Mouse (Mus musculus) kidney, postnatal 0 days (tissue): ENCODE results near the gene Sord. TPM values are rescaled to one million over a fixed set of nuclear protein-coding genes. Genes with fewer than 3 reads are reported as not detected.

ENCODE experiments used
- ATAC-seq: fragments of 200-750 bp; cut with Nextera tagmentation; replicated peaks from 2 replicates; pipeline ENCODE4 v1.8.0; 2017; ENCODE audit warnings: low read depth, moderate number of reproducible peaks, moderate TSS enrichment, moderate library complexity; ENCODE audit not compliant: low FRiP score
- DNase-seq: peaks from one replicate; pipeline ENCODE4 v3.0.0-alpha.2; 2016; ENCODE audit warnings: low spot score
- H3K27ac ChIP-seq: fragments of 300-500 bp; sonication (generic); 2 replicates; pipeline ENCODE4 v1.5.1; 2014; ENCODE audit warnings: mild to moderate bottlenecking
- H3K27me3 ChIP-seq: fragments of 300-500 bp; sonication (generic); 2 replicates; pipeline ENCODE4 v1.6.1; 2014; ENCODE audit warnings: low read length, mixed read lengths; ENCODE audit not compliant: insufficient read depth
- H3K36me3 ChIP-seq: fragments of 300-500 bp; sonication (generic); 2 replicates; pipeline ENCODE4 v1.6.1; 2014; ENCODE audit warnings: low read length, mixed read lengths; ENCODE audit not compliant: insufficient read depth
- H3K4me1 ChIP-seq: fragments of 300-500 bp; sonication (generic); replicated peaks from 2 replicates; pipeline ENCODE4 v1.6.1; 2014; ENCODE audit warnings: antibody characterized with exemption, low read length, mixed read lengths; ENCODE audit not compliant: insufficient read depth
- H3K4me2 ChIP-seq: fragments of 300-500 bp; sonication (generic); 2 replicates; pipeline ENCODE4 v1.6.1; 2014; ENCODE audit warnings: mild to moderate bottlenecking, low read length, moderate library complexity, mixed read lengths
- H3K4me3 ChIP-seq: fragments of 300-500 bp; sonication (generic); replicated peaks from 2 replicates; pipeline ENCODE4 v1.5.1; 2014; ENCODE audit warnings: low read depth, low read length
- H3K9ac ChIP-seq: fragments of 300-500 bp; sonication (generic); 2 replicates; pipeline ENCODE4 v1.6.1; 2014; ENCODE audit warnings: low read depth, low read length
- H3K9me3 ChIP-seq: fragments of 300-500 bp; sonication (generic); replicated peaks from 2 replicates; pipeline ENCODE4 v1.6.1; 2016; ENCODE audit warnings: low read length, inconsistent platforms, mixed read lengths
- CTCF ChIP-seq: IDR thresholded peaks from 2 replicates; pipeline ENCODE4 v1.5.1; 2016; ENCODE audit warnings: antibody characterized with exemption, low read depth, mild to moderate bottlenecking, moderate library complexity
- WGBS: fragments of 180-500 bp; shearing (Covaris S2); extraction: QIAGEN DNeasy Blood & Tissue Kit; methylation state at CpG from one replicate; pipeline ENCODE4 v1.1.7; 2014; 5-methylcytosine and 5-hydroxymethylcytosine counted together
- polyA plus RNA-seq: library from polyadenylated mRNA; unstranded; fragments of >200 nt; fragmentation: Nextera tagmentation; extraction: Ambion mirVana; gene quantifications from 2 replicates; pipeline ENCODE4 v1.2.1, GENCODE M21; 2015

Sord gene
- polyA plus RNA-seq, 1 experiment from 2014 or later: 127 TPM

- DNase-seq (no peak), ATAC-seq (no peak)
- TF ChIP-seq CTCF: no peak
- Histone ChIP-seq H3K27ac (no peak overlapping the region), H3K27me3 (peaks cover 25% of the 10 kb centered on the region), H3K36me3 (no peaks in the 10 kb centered on the region), H3K4me1 (no peaks in the 10 kb centered on the region; the same call in 1 of the 2 replicates), H3K9me3 (no peaks in the 10 kb centered on the region), H3K9ac (no peak overlapping the region), H3K4me3 (no peak overlapping the region), H3K4me2 (no peak overlapping the region)
- 59% methylated on average over 2 of the region's 2 CpGs for WGBS
Measured at GRCm38 (mm10) chr2:122311561-122311960, 77.0 kb downstream of the Sord start.

DNA sequence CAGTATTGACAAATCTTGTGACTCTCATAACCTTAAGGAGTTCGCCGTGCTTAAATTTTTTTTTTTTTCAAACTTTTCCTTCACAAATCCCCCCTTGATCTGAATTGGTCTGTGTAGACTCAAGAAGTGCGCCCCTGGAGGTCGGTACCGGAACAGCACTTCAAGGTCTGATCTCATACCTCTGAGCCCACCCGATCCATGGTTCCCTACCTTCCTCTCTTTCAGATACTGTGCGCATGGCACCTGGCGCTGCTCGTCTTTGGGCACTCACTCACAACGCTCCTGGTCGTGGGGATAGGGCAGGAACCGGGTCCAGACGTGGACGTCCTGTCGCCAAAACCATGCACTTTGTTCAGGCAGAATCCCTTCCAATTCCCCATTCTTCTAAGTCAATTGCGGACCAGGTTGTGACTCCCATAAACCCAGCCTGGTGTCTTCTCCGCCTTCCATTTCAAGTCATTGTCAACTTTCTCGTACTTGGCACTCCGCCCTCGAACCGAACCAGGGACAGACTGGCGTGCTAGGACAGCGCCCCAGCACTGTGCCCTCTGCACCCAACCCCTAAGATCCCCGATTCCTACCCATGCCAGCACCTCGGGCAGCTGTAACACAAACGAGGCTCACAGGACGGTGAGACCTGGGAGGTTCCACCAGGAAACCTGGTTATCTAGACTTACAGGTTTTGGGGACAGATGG, 78.3 kb downstream of the Sord start:
- Histone ChIP-seq H3K4me1 (no peaks in the 10 kb centered on the region; the same call in 1 of the 2 replicates), H3K27ac (no peak overlapping the region), H3K36me3 (no peaks in the 10 kb centered on the region), H3K9ac (no peak overlapping the region), H3K4me2 (peak overlapping the region; percentile 52), H3K27me3 (peaks cover 25% of the 10 kb centered on the region), H3K9me3 (no peaks in the 10 kb centered on the region), H3K4me3 (peak overlapping the region; percentile 16)
- peak; percentile 74 for TF ChIP-seq CTCF
- ATAC-seq: peak; percentile 52; the same call in 1 of the 2 replicates
- 4% methylated on average over 27 of the region's 27 CpGs for WGBS
- peak; percentile 70 for DNase-seq

- H3K27me3 ChIP-seq: peaks cover 25% of the 10 kb centered on the region
- no peaks in the 10 kb centered on the region for H3K9me3 ChIP-seq
- WGBS: 2% methylated on average over 24 of the region's 24 CpGs
- H3K9ac ChIP-seq: no peak within 1 kb of the TSS
- peak within 1 kb of the TSS; percentile 16 for H3K4me3 ChIP-seq
- no peak for TF ChIP-seq CTCF
- H3K4me1 ChIP-seq: no peaks in the 10 kb centered on the region; the same call in 1 of the 2 replicates
- ATAC-seq (peak; percentile 33; the same call in 1 of the 2 replicates), DNase-seq (no peak)
- H3K36me3 ChIP-seq: no peaks in the 10 kb centered on the region
- H3K27ac ChIP-seq: no peak within 1 kb of the TSS
- H3K4me2 ChIP-seq: peak within 1 kb of the TSS; percentile 52
Measured at GRCm38 (mm10) chr2:122313536-122313935, 79.0 kb downstream of the Sord start, which contains the start of gene Duoxa1. TSS of gene Duoxa1 (minus strand) at chr2:122313730.

Other genes with a start within 250 kb of the Sord start
- gene Eif3j1, start 206.2 kb upstream of the Sord start, polyA plus RNA-seq: 11.1 and 11.8 TPM in 2 replicates
- gene Spg11, start 116.4 kb upstream of the Sord start, polyA plus RNA-seq: 6.0 TPM in 2 replicates
- 437 and 500 TPM in 2 replicates for gene B2m, start 87.1 kb upstream of the Sord start, polyA plus RNA-seq
- not detected in 2 replicates for gene Trim69, start 74.0 kb upstream of the Sord start, polyA plus RNA-seq
- gene Patl2, start 48.6 kb upstream of the Sord start, polyA plus RNA-seq: 0.04 and 0.06 TPM in 2 replicates
- not detected in 2 replicates for gene Terb2, start 48.5 kb upstream of the Sord start, polyA plus RNA-seq
- 0.04 TPM in 2 replicates for gene Duox2, start 63.7 kb downstream of the Sord start, polyA plus RNA-seq
- gene Duoxa2, start 64.2 kb downstream of the Sord start, polyA plus RNA-seq: not detected in 2 replicates
- 0.15 TPM in 1 of 2 replicates, not detected in the other for gene Duoxa1, start 79.0 kb downstream of the Sord start, polyA plus RNA-seq
- gene Duox1, start 80.9 kb downstream of the Sord start, polyA plus RNA-seq: not detected in 2 replicates
- 1.3 and 2.3 TPM in 2 replicates for gene Shf, start 134.4 kb downstream of the Sord start, polyA plus RNA-seq
- gene Slc28a2, start 191.7 kb downstream of the Sord start, polyA plus RNA-seq: 0.46 and 0.55 TPM in 2 replicates